Mouse (Mus musculus): ENCODE measurements around the gene Psmd8. TPM values are rescaled to one million over a fixed set of nuclear protein-coding genes. Genes with fewer than 3 reads are reported as not detected.
"Not testable (repeated sequence)": the region's sequence is repeated elsewhere in the genome, so short reads cannot be mapped to it uniquely, and the experiment has no call there.

The Psmd8 gene
- 290 and 302 TPM in 2 replicates for polyA plus RNA-seq (2014; fragmentation: Nextera tagmentation; extraction: Ambion mirVana)

DNA sequence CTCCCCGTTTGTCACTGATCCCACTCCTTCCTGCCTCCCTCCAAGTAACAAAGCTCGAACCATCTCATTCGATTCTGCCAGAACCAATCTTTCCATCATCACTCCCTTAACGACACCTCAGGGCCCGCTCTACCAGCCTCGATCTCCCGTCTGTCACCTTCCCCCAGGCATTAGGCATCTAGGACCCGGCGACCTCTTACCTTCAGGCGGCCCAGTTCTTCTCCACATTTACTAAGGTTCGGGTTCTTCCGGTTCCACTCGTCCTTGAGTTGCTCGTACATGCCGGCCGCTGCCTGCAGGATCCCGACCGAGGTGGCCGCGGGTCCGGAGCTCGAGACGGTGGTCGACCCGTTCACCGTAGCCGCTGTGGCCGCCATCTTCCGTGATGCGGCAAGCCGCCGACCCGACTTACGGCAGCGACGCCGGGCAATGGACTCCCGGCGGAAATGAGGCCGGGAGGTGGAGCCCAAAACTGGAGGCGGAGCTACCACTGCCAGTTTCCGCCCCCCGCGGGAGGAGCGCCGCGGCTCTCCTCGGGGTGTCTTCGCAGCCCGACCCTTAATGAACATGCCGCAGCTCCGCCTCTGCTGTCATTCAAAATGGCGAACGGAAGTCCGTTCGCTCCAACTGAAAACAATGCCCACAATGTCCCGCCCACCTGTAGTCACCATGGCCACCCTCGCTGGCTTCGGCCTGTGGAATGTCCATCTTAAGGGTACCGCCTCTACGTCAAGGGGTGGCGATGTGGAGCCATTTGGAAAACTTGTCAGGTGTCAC lies at the start of gene Psmd8:
TSS of gene Psmd8 (minus strand) at position 625 of the 777 bp plus-strand sequence.
- Histone ChIP-seq H3K4me2 (ENCODE audit: low read length) (peak within 1 kb of the TSS; percentile 89), H3K4me1 (ENCODE audit: control insufficient read depth, insufficient read depth, low read length) (peaks cover 15% of the 10 kb centered on the region), H3K27me3 (ENCODE audit: control insufficient read depth, insufficient read depth, low read length) (no peaks in the 10 kb centered on the region), H3K9me3 (ENCODE audit: control insufficient read depth, low read length) (no peaks in the 10 kb centered on the region), H3K4me3 (replicated peaks; ENCODE audit: low read depth, low read length) (peak within 1 kb of the TSS; percentile 81), H3K36me3 (ENCODE audit: control insufficient read depth, insufficient read depth, low read length) (peaks cover 20% of the 10 kb centered on the region), H3K27ac (replicated peaks; ENCODE audit: low read depth, low read length) (peak within 1 kb of the TSS; percentile 74), H3K9ac (replicated peaks; ENCODE audit: low read length) (peak within 1 kb of the TSS; percentile 73)
- DNase-seq (peak; percentile 99), ATAC-seq (ENCODE audit: low FRiP score, low TSS enrichment) (peak; percentile 94)
- under 1% methylated on average over 62 of the region's 62 CpGs for WGBS

DNA sequence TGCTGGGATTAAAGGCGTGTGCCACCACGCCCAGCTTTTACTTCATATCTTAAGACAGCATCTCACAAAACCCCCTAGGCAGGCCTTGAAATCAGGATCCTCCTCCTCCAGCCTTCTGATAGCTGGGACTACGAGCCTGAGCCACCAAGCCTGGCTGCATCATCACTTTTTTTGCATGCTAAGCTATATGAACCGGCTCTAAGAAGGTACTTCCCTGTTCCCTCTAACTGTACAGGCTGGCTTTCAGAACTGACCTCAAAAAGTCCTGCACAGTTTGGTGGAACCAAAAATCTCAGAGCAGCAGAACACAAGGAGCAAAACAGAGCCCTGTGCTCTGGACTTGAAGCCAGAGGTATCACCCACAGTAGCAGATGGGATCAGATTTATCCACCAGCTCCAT lies 47.7 kb upstream of the Psmd8 start:
- WGBS: 77% methylated on average over 4 of the region's 4 CpGs
- H3K27ac ChIP-seq (replicated peaks; ENCODE audit: low read depth, low read length): no peak overlapping the region
- no peak for ATAC-seq (ENCODE audit: low FRiP score, low TSS enrichment)

DNA sequence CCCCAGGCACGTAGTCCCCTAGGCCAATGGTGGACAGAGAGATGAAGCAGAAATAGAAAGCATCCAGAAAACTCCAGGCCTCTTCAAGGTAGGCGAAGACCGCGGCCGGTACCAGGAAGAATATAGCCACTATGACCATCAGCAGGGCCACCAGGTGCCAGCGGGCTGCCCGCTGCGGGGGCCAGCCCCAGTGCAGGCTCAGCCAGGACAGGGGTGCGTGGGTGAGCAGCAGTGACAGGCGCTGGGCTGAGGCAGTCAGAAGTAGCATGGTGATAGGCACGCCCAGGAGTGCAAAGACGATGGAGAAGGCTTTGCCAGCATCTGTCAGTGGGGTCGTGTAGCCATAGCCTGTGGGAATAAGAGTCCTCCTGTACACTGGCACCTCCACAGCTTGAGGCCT lies 45.0 kb upstream of the Psmd8 start:
- H3K9ac ChIP-seq (replicated peaks; ENCODE audit: low read length): 0 out of 2 replicates have a peak overlapping the region, but pooled peaks have one; percentile 23
- no peak for ATAC-seq (ENCODE audit: low FRiP score, low TSS enrichment)
- no peak overlapping the region for H3K4me3 ChIP-seq (replicated peaks; ENCODE audit: low read depth, low read length)
- H3K36me3 ChIP-seq (ENCODE audit: control insufficient read depth, insufficient read depth, low read length): no peaks in the 10 kb centered on the region
- 74% methylated on average over 13 of the region's 13 CpGs for WGBS
- DNase-seq: no peak
- H3K9me3 ChIP-seq (ENCODE audit: control insufficient read depth, low read length): no peaks in the 10 kb centered on the region; the same call in 1 of the 2 replicates
- H3K4me1 ChIP-seq (ENCODE audit: control insufficient read depth, insufficient read depth, low read length): peaks cover 9% of the 10 kb centered on the region; the same call in 1 of the 2 replicates
- no peak overlapping the region for H3K27ac ChIP-seq (replicated peaks; ENCODE audit: low read depth, low read length)
- H3K27me3 ChIP-seq (ENCODE audit: control insufficient read depth, insufficient read depth, low read length): peaks cover 8% of the 10 kb centered on the region; the same call in 1 of the 2 replicates
- peak overlapping the region; percentile 40 for H3K4me2 ChIP-seq (ENCODE audit: low read length)

More for the DNA sequence above, 47.7 kb upstream of the Psmd8 start:
- no peak for DNase-seq
- no peak overlapping the region for H3K4me3 ChIP-seq (replicated peaks; ENCODE audit: low read depth, low read length)
- no peaks in the 10 kb centered on the region for H3K36me3 ChIP-seq (ENCODE audit: control insufficient read depth, insufficient read depth, low read length)
- no peaks in the 10 kb centered on the region for H3K9me3 ChIP-seq (ENCODE audit: control insufficient read depth, low read length)
- peaks cover 12% of the 10 kb centered on the region; the same call in 1 of the 2 replicates for H3K4me1 ChIP-seq (ENCODE audit: control insufficient read depth, insufficient read depth, low read length)
- H3K4me2 ChIP-seq (ENCODE audit: low read length): no peak overlapping the region
- no peak overlapping the region for H3K9ac ChIP-seq (replicated peaks; ENCODE audit: low read length)
- H3K27me3 ChIP-seq (ENCODE audit: control insufficient read depth, insufficient read depth, low read length): peaks cover 32% of the 10 kb centered on the region

DNA sequence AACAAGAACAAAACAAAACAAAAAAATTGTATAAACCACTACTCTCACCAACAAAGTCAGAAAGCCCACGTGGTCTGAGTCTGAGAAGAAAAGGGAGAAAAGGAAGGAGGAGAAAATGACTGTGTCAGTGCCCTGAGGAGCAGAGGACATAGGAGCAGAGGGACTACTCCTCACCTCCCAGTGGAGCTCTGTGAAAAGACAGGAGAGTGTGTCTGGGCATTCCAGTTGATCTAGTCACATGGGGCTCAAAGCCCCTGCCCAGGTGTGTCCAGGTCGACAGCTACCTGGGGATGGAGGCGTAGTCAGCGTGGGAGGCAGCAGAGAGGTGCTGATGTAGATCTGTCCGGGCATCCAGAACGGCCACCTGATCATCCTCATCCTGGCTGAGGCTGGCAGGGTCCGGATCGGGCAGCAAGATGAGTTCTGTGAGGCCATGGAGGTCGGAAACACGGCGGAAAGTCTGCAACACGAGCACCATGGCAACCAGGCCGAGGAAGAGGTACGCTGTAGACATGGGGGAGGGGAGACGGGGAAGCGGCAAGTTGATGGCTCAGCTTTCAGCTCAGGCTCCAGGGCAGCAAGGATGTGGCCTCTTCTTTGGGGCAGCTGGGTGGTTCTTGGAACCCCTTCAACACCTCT lies 44.4 kb upstream of the Psmd8 start:
- Histone ChIP-seq H3K9me3 (ENCODE audit: control insufficient read depth, low read length) (no peaks in the 10 kb centered on the region; the same call in 1 of the 2 replicates), H3K27ac (replicated peaks; ENCODE audit: low read depth, low read length) (no peak overlapping the region), H3K36me3 (ENCODE audit: control insufficient read depth, insufficient read depth, low read length) (no peaks in the 10 kb centered on the region), H3K27me3 (ENCODE audit: control insufficient read depth, insufficient read depth, low read length) (0 out of 2 replicates have a peak, but pooled peaks cover 5% of the 10 kb centered on the region), H3K4me1 (ENCODE audit: control insufficient read depth, insufficient read depth, low read length) (peaks cover 9% of the 10 kb centered on the region; the same call in 1 of the 2 replicates), H3K4me2 (ENCODE audit: low read length) (peak overlapping the region; percentile 40), H3K4me3 (replicated peaks; ENCODE audit: low read depth, low read length) (no peak overlapping the region), H3K9ac (replicated peaks; ENCODE audit: low read length) (0 out of 2 replicates have a peak overlapping the region, but pooled peaks have one; percentile 23)
- DNase-seq (peak; percentile 76), ATAC-seq (ENCODE audit: low FRiP score, low TSS enrichment) (no peak)
- 12% methylated on average over 16 of the region's 16 CpGs for WGBS

GRCm38 (mm10) chr7:29214846-29215245 lies 34.3 kb upstream of the Psmd8 start:
- ATAC-seq (ENCODE audit: low FRiP score, low TSS enrichment): no peak
- Histone ChIP-seq H3K4me3 (replicated peaks; ENCODE audit: low read depth, low read length) (no peak overlapping the region), H3K36me3 (ENCODE audit: control insufficient read depth, insufficient read depth, low read length) (no peaks in the 10 kb centered on the region), H3K9ac (replicated peaks; ENCODE audit: low read length) (no peak overlapping the region), H3K4me2 (ENCODE audit: low read length) (no peak overlapping the region), H3K27ac (replicated peaks; ENCODE audit: low read depth, low read length) (no peak overlapping the region), H3K4me1 (ENCODE audit: control insufficient read depth, insufficient read depth, low read length) (0 out of 2 replicates have a peak, but pooled peaks cover 6% of the 10 kb centered on the region), H3K9me3 (ENCODE audit: control insufficient read depth, low read length) (peaks cover 3% of the 10 kb centered on the region; the same call in 1 of the 2 replicates), H3K27me3 (ENCODE audit: control insufficient read depth, insufficient read depth, low read length) (no peaks in the 10 kb centered on the region)
- WGBS: 45% methylated on average over 15 of the region's 15 CpGs
- DNase-seq: peak; percentile 53

GRCm38 (mm10) chr7:29214236-29214635 lies 33.7 kb upstream of the Psmd8 start:
- H3K4me2 ChIP-seq (ENCODE audit: low read length): peak overlapping the region; percentile 52
- no peak for ATAC-seq (ENCODE audit: low FRiP score, low TSS enrichment)

GRCm38 (mm10) chr7:29213675-29214082 lies 33.2 kb upstream of the Psmd8 start, which contains the start of gene Catsperg1:
Gene Catsperg1 (minus strand): TSS chr7:29214035.
- no peaks in the 10 kb centered on the region for H3K36me3 ChIP-seq (ENCODE audit: control insufficient read depth, insufficient read depth, low read length)
- no peaks in the 10 kb centered on the region for H3K9me3 ChIP-seq (ENCODE audit: control insufficient read depth, low read length)
- H3K27me3 ChIP-seq (ENCODE audit: control insufficient read depth, insufficient read depth, low read length): no peaks in the 10 kb centered on the region
- 2% methylated on average over 20 of the region's 20 CpGs for WGBS
- H3K4me3 ChIP-seq (replicated peaks; ENCODE audit: low read depth, low read length): peak within 1 kb of the TSS; percentile 24
- peak within 1 kb of the TSS; percentile 70 for H3K27ac ChIP-seq (replicated peaks; ENCODE audit: low read depth, low read length)
- 0 out of 2 replicates have a peak, but pooled peaks cover 6% of the 10 kb centered on the region for H3K4me1 ChIP-seq (ENCODE audit: control insufficient read depth, insufficient read depth, low read length)
- H3K4me2 ChIP-seq (ENCODE audit: low read length): peak within 1 kb of the TSS; percentile 52
- peak; percentile 82 for DNase-seq
- H3K9ac ChIP-seq (replicated peaks; ENCODE audit: low read length): no peak within 1 kb of the TSS; the same call in 1 of the 2 replicates
- ATAC-seq (ENCODE audit: low FRiP score, low TSS enrichment): peak; percentile 77

More at GRCm38 (mm10) chr7:29214236-29214635, 33.7 kb upstream of the Psmd8 start:
- 0 out of 2 replicates have a peak, but pooled peaks cover 6% of the 10 kb centered on the region for H3K4me1 ChIP-seq (ENCODE audit: control insufficient read depth, insufficient read depth, low read length)
- peak; percentile 6 for DNase-seq
- no peak overlapping the region for H3K4me3 ChIP-seq (replicated peaks; ENCODE audit: low read depth, low read length)
- WGBS: 78% methylated on average over 2 of the region's 2 CpGs
- no peaks in the 10 kb centered on the region for H3K27me3 ChIP-seq (ENCODE audit: control insufficient read depth, insufficient read depth, low read length)
- no peak overlapping the region for H3K27ac ChIP-seq (replicated peaks; ENCODE audit: low read depth, low read length)
- H3K9ac ChIP-seq (replicated peaks; ENCODE audit: low read length): no peak overlapping the region
- no peaks in the 10 kb centered on the region for H3K36me3 ChIP-seq (ENCODE audit: control insufficient read depth, insufficient read depth, low read length)
- peaks cover under 1% of the 10 kb centered on the region; the same call in 1 of the 2 replicates for H3K9me3 ChIP-seq (ENCODE audit: control insufficient read depth, low read length)

DNA sequence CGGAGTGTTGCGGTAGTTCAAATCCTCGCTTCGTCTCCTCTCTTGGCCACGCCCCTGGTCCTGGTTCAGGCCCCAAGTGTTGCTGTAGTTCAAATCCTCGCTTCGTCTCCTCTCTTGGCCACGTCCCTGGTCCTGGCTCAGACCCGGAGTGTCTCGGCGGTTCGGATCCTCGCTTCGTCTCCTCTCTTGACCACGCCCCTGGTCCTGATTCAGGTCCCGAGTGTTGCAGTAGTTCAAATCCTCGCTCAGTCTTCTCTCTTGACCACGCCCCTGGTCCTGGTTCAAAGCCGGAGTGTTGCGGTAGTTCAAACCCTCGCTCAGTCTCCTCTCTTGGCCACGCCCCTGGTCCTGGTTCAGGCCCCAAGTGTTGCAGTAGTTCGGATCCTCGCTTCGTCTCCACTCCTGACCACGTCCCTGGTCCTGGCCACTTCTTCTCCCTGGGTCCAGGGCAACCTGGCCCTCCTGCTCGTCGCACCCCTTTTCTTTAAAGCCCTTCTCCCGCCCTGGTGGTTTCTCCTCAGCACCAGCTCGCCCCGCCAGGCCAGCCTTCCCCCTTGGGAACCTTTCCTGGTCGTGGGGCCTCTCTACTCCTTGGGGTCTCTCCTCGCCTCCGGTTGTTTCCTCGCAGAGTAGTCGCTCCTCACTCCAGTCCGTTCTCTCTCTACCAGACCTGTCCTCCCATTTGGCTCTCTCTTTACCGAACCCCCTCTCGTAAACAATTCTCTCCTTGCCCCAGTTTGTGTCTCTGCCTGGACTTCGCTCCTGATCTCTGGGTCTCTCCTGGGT lies 32.5 kb upstream of the Psmd8 start:
- WGBS: 18% methylated on average over 40 of the region's 40 CpGs
- H3K36me3 ChIP-seq (ENCODE audit: control insufficient read depth, insufficient read depth, low read length); H3K27me3 ChIP-seq (ENCODE audit: control insufficient read depth, insufficient read depth, low read length); H3K27ac ChIP-seq (replicated peaks; ENCODE audit: low read depth, low read length); ATAC-seq (ENCODE audit: low FRiP score, low TSS enrichment); H3K9ac ChIP-seq (replicated peaks; ENCODE audit: low read length); DNase-seq; H3K4me1 ChIP-seq (ENCODE audit: control insufficient read depth, insufficient read depth, low read length); H3K9me3 ChIP-seq (ENCODE audit: control insufficient read depth, low read length): not testable (repeated sequence)
- Histone ChIP-seq H3K4me3 (replicated peaks; ENCODE audit: low read depth, low read length) (peak overlapping the region; percentile 24), H3K4me2 (ENCODE audit: low read length) (peak overlapping the region; percentile 52)

Data from midbrain, embryonic 14.5 days (tissue).